Comparison of ENCODE assay signal across 8 mouse cellular contexts in genomic region chr2:120027950-120028331, GRCm38 (mm10). TPM values are rescaled to one million over a fixed set of nuclear protein-coding genes. Genes with fewer than 3 reads are reported as not detected.
DNase-seq lines count a peak whose midpoint lies in the region; ATAC-seq and TF ChIP-seq lines count a peak whose summit lies in the region.

No protein-coding gene starts in this region.

- no peaks in the 10 kb centered on the region for H3K9me3 ChIP-seq in liver, embryonic 13.5 days (replicated peaks)

- H3K4me3 ChIP-seq in cerebellum, adult 2 months (replicated peaks; ENCODE audit: insufficient read depth, low read depth, low read length): peak overlapping the region; percentile 75
- peak overlapping the region; percentile 66 for H3K4me3 ChIP-seq in embryonic fibroblast, embryonic 13.5 days (ENCODE audit: insufficient read depth, low read length)
- peak overlapping the region; percentile 67 for H3K4me3 ChIP-seq in liver, embryonic 13.5 days (replicated peaks)

- 0 out of 2 replicates have a peak overlapping the region, but pooled peaks have one; percentile 18 for H3K27ac ChIP-seq in cerebellum, adult 2 months (ENCODE audit: insufficient read depth, low read length)
- peak overlapping the region; percentile 45 for H3K27ac ChIP-seq in embryonic fibroblast, embryonic 13.5 days (ENCODE audit: insufficient read depth, low read length)
- H3K27ac ChIP-seq in liver, embryonic 13.5 days: peak overlapping the region; percentile 74

- no peak for DNase-seq in cerebellum, adult 2 months
- DNase-seq in cerebellum, adult 11-12 months: no peak
- peak; percentile 41 for DNase-seq in 3T3-L1 (ENCODE audit: low read depth, low spot score)
- DNase-seq in liver, embryonic 13.5 days: no peak
- no peak for DNase-seq in urinary bladder, postnatal 4 days (ENCODE audit: low spot score in 2 of 2)
- no peak for DNase-seq in adrenal gland, postnatal 25 days
- no peak for DNase-seq in layer of hippocampus, adult 9-10 months (ENCODE audit: low spot score)

- peak overlapping the region; percentile 75 for H3K4me2 ChIP-seq in liver, embryonic 13.5 days

- 36% methylated on average over 3 of the region's 3 CpGs for WGBS in cerebellum, adult 2 months
- 57% methylated on average over 3 of the region's 3 CpGs for WGBS in liver, embryonic 13.5 days (ENCODE audit: insufficient replicate concordance)

- TF ChIP-seq CTCF in cerebellum, adult 2 months (IDR thresholded peaks at IDR 0.05; ENCODE audit: borderline replicate concordance, insufficient read depth, low read depth, low read length): no peak
- TF ChIP-seq CTCF in embryonic fibroblast, embryonic 13.5 days (IDR thresholded peaks at IDR 0.05; ENCODE audit: borderline replicate concordance, insufficient read depth, low read length): no peak

- no peaks in the 10 kb centered on the region for H3K27me3 ChIP-seq in cerebellum, adult 2 months (ENCODE audit: control insufficient read depth, insufficient read depth, low read length)
- no peaks in the 10 kb centered on the region for H3K27me3 ChIP-seq in liver, embryonic 13.5 days

- H3K9ac ChIP-seq in liver, embryonic 13.5 days: peak overlapping the region; percentile 79

- peaks cover 17% of the 10 kb centered on the region for H3K36me3 ChIP-seq in liver, embryonic 13.5 days

- TF ChIP-seq POLR2A in cerebellum, adult 2 months (IDR thresholded peaks at IDR 0.05; ENCODE audit: borderline replicate concordance, insufficient read depth, low read length): no peak
- TF ChIP-seq POLR2A in embryonic fibroblast, embryonic 13.5 days (IDR thresholded peaks at IDR 0.05; ENCODE audit: low read depth, low read length): no peak; the same call in 1 of the 2 replicates

- ATAC-seq in liver, embryonic 13.5 days (ENCODE audit: low read depth): no peak

- peaks cover 8% of the 10 kb centered on the region; the same call in 1 of the 2 replicates for H3K4me1 ChIP-seq in cerebellum, adult 2 months (ENCODE audit: control insufficient read depth, insufficient read depth, low read length)
- peaks cover 5% of the 10 kb centered on the region for H3K4me1 ChIP-seq in embryonic fibroblast, embryonic 13.5 days (ENCODE audit: control insufficient read depth, insufficient read depth, low read length)
- H3K4me1 ChIP-seq in liver, embryonic 13.5 days (replicated peaks): peaks cover 44% of the 10 kb centered on the region

RNA-seq across cellular contexts. Expression of gene Gm28042, which starts 0.6 kb away (rescaled TPM):
- polyA plus RNA-seq in cerebellum, adult 2 months (2012; rRNA removed): 9.0 and 10.8 TPM in 2 replicates
- 0.53 and 3.4 TPM in 2 replicates for polyA plus RNA-seq in embryonic fibroblast, embryonic 13.5 days (2011; ENCODE audit: insufficient read length, low read depth, missing spikeins)
- 0.35 and 0.46 TPM in 2 replicates for polyA plus RNA-seq in liver, embryonic 13.5 days (2015; fragmentation: Nextera tagmentation; extraction: Ambion mirVana)
- total RNA-seq in adrenal gland, postnatal 25 days (2021): 2.6 and 2.8 TPM in 2 replicates

RNA-seq across cellular contexts. Expression of gene Jmjd7, which starts 0.7 kb away (rescaled TPM):
- polyA plus RNA-seq in cerebellum, adult 2 months (2012; rRNA removed): 11.2 and 11.9 TPM in 2 replicates
- 4.4 and 6.3 TPM in 2 replicates for polyA plus RNA-seq in embryonic fibroblast, embryonic 13.5 days (2011; ENCODE audit: insufficient read length, low read depth, missing spikeins)
- 7.2 and 8.2 TPM in 2 replicates for polyA plus RNA-seq in liver, embryonic 13.5 days (2015; fragmentation: Nextera tagmentation; extraction: Ambion mirVana)
- 11.3 and 13.0 TPM in 2 replicates for total RNA-seq in adrenal gland, postnatal 25 days (2021)

RNA-seq across cellular contexts. Expression of gene Pla2g4b, which starts 5.3 kb away (rescaled TPM):
- 12.9 and 16.9 TPM in 2 replicates for polyA plus RNA-seq in cerebellum, adult 2 months (2012; rRNA removed)
- 1.9 and 3.7 TPM in 2 replicates for polyA plus RNA-seq in embryonic fibroblast, embryonic 13.5 days (2011; ENCODE audit: insufficient read length, low read depth, missing spikeins)
- 0.14 TPM in 2 replicates for polyA plus RNA-seq in liver, embryonic 13.5 days (2015; fragmentation: Nextera tagmentation; extraction: Ambion mirVana)
- total RNA-seq in adrenal gland, postnatal 25 days (2021): 2.7 and 3.9 TPM in 2 replicates

RNA-seq across cellular contexts. Expression of gene Mapkbp1, which starts 55.4 kb away (rescaled TPM):
- polyA plus RNA-seq in cerebellum, adult 2 months (2012; rRNA removed): 37.6 and 42.2 TPM in 2 replicates
- polyA plus RNA-seq in embryonic fibroblast, embryonic 13.5 days (2011; ENCODE audit: insufficient read length, low read depth, missing spikeins): 14.6 and 16.2 TPM in 2 replicates
- polyA plus RNA-seq in liver, embryonic 13.5 days (2015; fragmentation: Nextera tagmentation; extraction: Ambion mirVana): 0.28 and 0.57 TPM in 2 replicates
- total RNA-seq in adrenal gland, postnatal 25 days (2021): 15.3 and 23.0 TPM in 2 replicates

Comparison
In these comparisons a context has a peak if more than half of its experiments do, and no peak if none do; other contexts are left out.
1. H3K27ac ChIP-seq: peak in every context shown above with its lines; median percentile 74 in liver, embryonic 13.5 days; 45 in embryonic fibroblast, embryonic 13.5 days; 18 in cerebellum, adult 2 months.